Mouse (Mus musculus): ENCODE measurements around the gene Zp1. TPM values are rescaled to one million over a fixed set of nuclear protein-coding genes. Genes with fewer than 3 reads are reported as not detected.

Gene Zp1
- polyA plus RNA-seq, 1 experiment from 2014 or later, result not detected

DNA sequence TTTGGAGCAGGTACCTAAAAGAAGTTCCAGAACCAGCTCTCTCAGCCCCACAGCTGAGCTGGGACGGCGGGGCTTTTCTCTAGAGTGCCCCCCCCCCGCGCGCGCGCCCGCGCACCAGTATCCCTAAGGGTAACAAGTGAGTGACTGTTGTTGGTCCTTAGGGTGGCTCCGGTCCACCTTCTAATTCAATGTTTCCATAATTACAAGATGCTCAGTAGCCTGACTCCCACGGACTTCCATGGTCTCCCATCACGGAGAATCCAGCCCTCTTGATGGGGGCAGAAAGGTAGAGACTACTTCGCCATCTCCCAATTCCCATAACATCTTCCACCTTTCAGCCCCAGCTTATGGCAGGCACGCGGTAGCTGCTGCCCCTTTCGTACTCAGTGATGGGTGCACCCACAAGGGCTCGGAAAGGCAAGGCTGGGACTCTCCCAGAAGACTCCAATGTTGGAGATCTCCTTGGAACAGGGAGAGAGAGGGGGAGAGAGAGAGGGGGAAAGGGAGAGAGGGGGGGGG, 51.8 kb downstream of the Zp1 start:
- peak; percentile 28 for ATAC-seq (ENCODE audit: insufficient read depth)
- Histone ChIP-seq H3K4me2 (peak overlapping the region; percentile 83), H3K4me3 (ENCODE audit: low read depth, low read length) (peak overlapping the region; percentile 85), H3K4me1 (ENCODE audit: insufficient read depth) (0 out of 2 replicates have a peak, but pooled peaks cover 7% of the 10 kb centered on the region), H3K9ac (peak overlapping the region; percentile 89), H3K27me3 (ENCODE audit: insufficient read depth, low read length) (no peaks in the 10 kb centered on the region), H3K9me3 (ENCODE audit: low read depth, low read length) (no peaks in the 10 kb centered on the region), H3K27ac (ENCODE audit: low read depth) (0 out of 2 replicates have a peak overlapping the region, but pooled peaks have one; percentile 12), H3K36me3 (ENCODE audit: insufficient read depth) (peaks cover 61% of the 10 kb centered on the region)
- under 1% methylated on average over 17 of the region's 17 CpGs for WGBS
- DNase-seq, result peak; percentile 34
- no peak for TF ChIP-seq CTCF (IDR thresholded peaks at IDR 0.05; ENCODE audit: low read depth)

DNA sequence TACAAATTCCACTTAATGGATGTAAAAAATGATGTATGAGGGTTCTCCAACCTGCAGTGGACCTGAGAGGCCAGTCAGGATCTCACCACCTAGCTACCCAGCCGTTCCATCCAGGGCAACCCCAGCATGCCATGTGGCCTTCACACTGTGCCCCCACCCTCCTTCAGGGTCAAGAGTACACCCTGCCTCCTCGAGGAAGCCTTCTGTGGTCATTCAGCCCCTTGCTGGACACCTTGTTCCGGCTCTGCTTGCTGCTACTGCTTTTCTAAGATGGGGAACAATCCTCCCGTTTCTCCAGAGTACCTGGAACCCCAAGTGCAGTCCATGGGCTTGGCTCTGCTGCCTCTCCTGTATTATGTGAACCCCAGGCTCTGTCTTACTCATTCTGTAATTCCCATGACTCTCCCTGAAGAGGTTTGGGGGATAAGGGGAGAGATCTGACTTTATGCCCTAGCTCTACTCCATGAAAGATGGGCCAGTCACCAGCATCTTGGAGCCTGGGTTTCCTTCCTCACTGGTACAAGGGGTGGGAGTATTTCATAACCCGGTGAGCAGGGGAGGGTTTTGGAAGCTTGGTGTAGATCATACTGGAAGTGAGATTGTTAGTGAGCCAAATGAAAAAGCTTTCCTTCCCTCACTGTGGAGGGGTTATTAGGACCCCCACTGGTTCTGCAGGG, 52.3 kb downstream of the Zp1 start:
- peak overlapping the region; percentile 89 for H3K9ac ChIP-seq
- WGBS, result 22% methylated on average over 5 of the region's 5 CpGs
- no peak for DNase-seq
- ATAC-seq (ENCODE audit: insufficient read depth), result no peak
- no peaks in the 10 kb centered on the region for H3K9me3 ChIP-seq (ENCODE audit: low read depth, low read length)
- TF ChIP-seq CTCF (IDR thresholded peaks at IDR 0.05; ENCODE audit: low read depth), result no peak
- peak overlapping the region; percentile 83 for H3K4me2 ChIP-seq
- H3K27ac ChIP-seq (ENCODE audit: low read depth), result no peak overlapping the region
- H3K4me3 ChIP-seq (ENCODE audit: low read depth, low read length), result peak overlapping the region; percentile 85
- H3K36me3 ChIP-seq (ENCODE audit: insufficient read depth), result peaks cover 61% of the 10 kb centered on the region
- 0 out of 2 replicates have a peak, but pooled peaks cover 7% of the 10 kb centered on the region for H3K4me1 ChIP-seq (ENCODE audit: insufficient read depth)
- no peaks in the 10 kb centered on the region for H3K27me3 ChIP-seq (ENCODE audit: insufficient read depth, low read length)

DNA sequence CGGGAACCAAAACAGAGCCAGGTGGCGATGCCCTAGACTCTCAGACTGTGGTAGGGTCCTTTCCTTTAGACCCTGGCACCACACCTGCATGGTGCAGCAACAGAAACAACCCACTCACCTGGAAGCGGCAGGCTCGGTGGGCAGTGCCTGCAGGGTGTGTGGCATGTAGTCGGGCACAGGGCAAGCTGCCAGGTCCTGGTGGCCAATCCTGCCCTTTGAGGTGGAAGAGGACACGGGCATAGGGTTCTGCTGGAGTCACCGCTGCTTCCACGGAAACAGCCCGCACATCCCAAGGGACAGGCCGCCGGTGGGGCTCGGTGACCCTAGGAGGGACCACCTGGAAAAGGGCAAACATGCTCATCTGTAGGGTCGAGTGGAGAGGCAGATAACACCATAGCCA, 54.1 kb downstream of the Zp1 start:
- H3K4me3 ChIP-seq (ENCODE audit: low read depth, low read length), result no peak overlapping the region
- 91% methylated on average over 13 of the region's 13 CpGs for WGBS
- no peak overlapping the region for H3K9ac ChIP-seq
- no peaks in the 10 kb centered on the region for H3K27me3 ChIP-seq (ENCODE audit: insufficient read depth, low read length)
- DNase-seq, result no peak
- H3K9me3 ChIP-seq (ENCODE audit: low read depth, low read length), result no peaks in the 10 kb centered on the region
- TF ChIP-seq CTCF (IDR thresholded peaks at IDR 0.05; ENCODE audit: low read depth), result no peak
- no peak for ATAC-seq (ENCODE audit: insufficient read depth)
- 0 out of 2 replicates have a peak, but pooled peaks cover 7% of the 10 kb centered on the region for H3K4me1 ChIP-seq (ENCODE audit: insufficient read depth)
- H3K27ac ChIP-seq (ENCODE audit: low read depth), result no peak overlapping the region
- no peak overlapping the region for H3K4me2 ChIP-seq
- H3K36me3 ChIP-seq (ENCODE audit: insufficient read depth), result peaks cover 61% of the 10 kb centered on the region

Other genes with a start within 250 kb of the Zp1 start
- gene Pga5, start 242.6 kb downstream of the Zp1 start, polyA plus RNA-seq (2014; fragmentation: Nextera tagmentation; extraction: Ambion mirVana), result not detected in 2 replicates
- 30.3 and 33.1 TPM in 2 replicates for gene Vps37c, start 231.9 kb downstream of the Zp1 start, polyA plus RNA-seq (2014; fragmentation: Nextera tagmentation; extraction: Ambion mirVana)
- 0.39 and 0.63 TPM in 2 replicates for gene Cd5, start 181.6 kb downstream of the Zp1 start, polyA plus RNA-seq (2014; fragmentation: Nextera tagmentation; extraction: Ambion mirVana)
- 0.17 TPM in 1 of 2 replicates, not detected in the other for gene Cd6, start 90.6 kb downstream of the Zp1 start, polyA plus RNA-seq (2014; fragmentation: Nextera tagmentation; extraction: Ambion mirVana)
- 0.41 and 0.46 TPM in 2 replicates for gene Slc15a3, start 80.9 kb downstream of the Zp1 start, polyA plus RNA-seq (2014; fragmentation: Nextera tagmentation; extraction: Ambion mirVana)
- 68.7 and 80.2 TPM in 2 replicates for gene Tmem132a, start 50.7 kb downstream of the Zp1 start, polyA plus RNA-seq (2014; fragmentation: Nextera tagmentation; extraction: Ambion mirVana)
- 120 and 122 TPM in 2 replicates for gene Tmem109, start 38.6 kb downstream of the Zp1 start, polyA plus RNA-seq (2014; fragmentation: Nextera tagmentation; extraction: Ambion mirVana)
- 40.7 TPM in 2 replicates for gene Prpf19, start 25.4 kb downstream of the Zp1 start, polyA plus RNA-seq (2014; fragmentation: Nextera tagmentation; extraction: Ambion mirVana)
- not detected in 2 replicates for gene Ptgdr2, start 16.5 kb upstream of the Zp1 start, polyA plus RNA-seq (2014; fragmentation: Nextera tagmentation; extraction: Ambion mirVana)
- gene Ccdc86, start 28.6 kb upstream of the Zp1 start, polyA plus RNA-seq (2014; fragmentation: Nextera tagmentation; extraction: Ambion mirVana), result 28.5 and 32.7 TPM in 2 replicates
- not detected in 2 replicates for gene Ms4a10, start 54.0 kb upstream of the Zp1 start, polyA plus RNA-seq (2014; fragmentation: Nextera tagmentation; extraction: Ambion mirVana)
- gene Ms4a15, start 72.6 kb upstream of the Zp1 start, polyA plus RNA-seq (2014; fragmentation: Nextera tagmentation; extraction: Ambion mirVana), result not detected in 2 replicates
- gene Ms4a18, start 97.4 kb upstream of the Zp1 start, polyA plus RNA-seq (2014; fragmentation: Nextera tagmentation; extraction: Ambion mirVana), result not detected in 2 replicates
- gene Ms4a8a, start 160.5 kb upstream of the Zp1 start, polyA plus RNA-seq (2014; fragmentation: Nextera tagmentation; extraction: Ambion mirVana), result 0.18 TPM in 1 of 2 replicates, not detected in the other
- not detected in 2 replicates for gene 1700017D01Rik, start 210.2 kb upstream of the Zp1 start, polyA plus RNA-seq (2014; fragmentation: Nextera tagmentation; extraction: Ambion mirVana)
- gene 1700025F22Rik, start 244.7 kb upstream of the Zp1 start, polyA plus RNA-seq (2014; fragmentation: Nextera tagmentation; extraction: Ambion mirVana), result not detected in 2 replicates

All from lung, embryonic 14.5 days (tissue).